Mouse (Mus musculus) thymus, adult 2 months (tissue): ENCODE measurements around the gene Lnx1.

Experiments
- CTCF ChIP-seq: fragments of 200-500 bp; IDR thresholded peaks from 2 replicates; pipeline ENCODE4 v1.5.1; 2012; ENCODE audit warnings: mild to moderate bottlenecking, control low read depth, low read length, moderate library complexity, borderline replicate concordance; ENCODE audit not compliant: control insufficient read depth, poor library complexity, insufficient read depth; ENCODE audit errors: extremely low read depth
- POLR2A ChIP-seq: fragments of 200-500 bp; IDR thresholded peaks from 2 replicates; pipeline ENCODE4 v1.6.1; 2012; ENCODE audit warnings: mild to moderate bottlenecking, low read length, control low read depth, moderate library complexity; ENCODE audit not compliant: control insufficient read depth, poor library complexity, insufficient read depth; ENCODE audit errors: extremely low read depth

GRCm38 (mm10) chr5:74642291-74642690, 60.4 kb downstream of the Lnx1 start:
- TF ChIP-seq CTCF (no peak), POLR2A (no peak)
